Mouse (Mus musculus) stomach, postnatal 0 days (tissue): ENCODE measurements at regions not wholly inside any gene's neighbourhood (a gene's known extent, or its start where the extent isn't known, plus 50 kb on each side); places are given as distances from the start of the nearest gene placed in this dataset.

Experiments used
- ATAC-seq: fragments of 200-750 bp; cut with Nextera tagmentation; 2 replicates; pipeline ENCODE4 v1.8.0; 2017; ENCODE audit not compliant: low FRiP score, low TSS enrichment
- DNase-seq: peaks from one replicate; pipeline ENCODE4 v3.0.0-alpha.2; 2016; ENCODE audit warnings: low spot score
- H3K27ac ChIP-seq: fragments of 300-500 bp; sonication (generic); replicated peaks from 2 replicates; pipeline ENCODE4 v1.5.1; 2014; ENCODE audit warnings: mild to moderate bottlenecking, control low read depth
- H3K27me3 ChIP-seq: fragments of 300-500 bp; sonication (generic); 2 replicates; pipeline ENCODE4 v1.6.1; 2014; ENCODE audit warnings: low read length; ENCODE audit not compliant: control insufficient read depth, insufficient read depth
- H3K36me3 ChIP-seq: fragments of 300-500 bp; sonication (generic); 2 replicates; pipeline ENCODE4 v1.6.1; 2014; ENCODE audit warnings: low read length, mixed read lengths; ENCODE audit not compliant: control insufficient read depth, insufficient read depth
- H3K4me1 ChIP-seq: fragments of 300-500 bp; sonication (generic); replicated peaks from 2 replicates; pipeline ENCODE4 v1.6.1; 2014; ENCODE audit warnings: antibody characterized with exemption; ENCODE audit not compliant: control insufficient read depth, insufficient read depth
- H3K4me2 ChIP-seq: fragments of 300-500 bp; sonication (generic); replicated peaks from 2 replicates; pipeline ENCODE4 v1.6.1; 2014; ENCODE audit warnings: low read depth, mild to moderate bottlenecking, control low read depth, moderate library complexity
- H3K4me3 ChIP-seq: fragments of 300-500 bp; sonication (generic); 2 replicates; pipeline ENCODE4 v1.5.1; 2014; ENCODE audit warnings: low read depth, low read length, control low read depth
- H3K9ac ChIP-seq: fragments of 300-500 bp; sonication (generic); 2 replicates; pipeline ENCODE4 v1.6.1; 2014; ENCODE audit warnings: mild to moderate bottlenecking, low read length, control low read depth, mixed read lengths
- H3K9me3 ChIP-seq: fragments of 300-500 bp; sonication (generic); 2 replicates; pipeline ENCODE4 v1.6.1; 2016; ENCODE audit warnings: low read length; ENCODE audit not compliant: control insufficient read depth
- CTCF ChIP-seq: IDR thresholded peaks from 2 replicates; pipeline ENCODE4 v1.5.1; 2016; ENCODE audit warnings: antibody characterized with exemption, low read depth, mild to moderate bottlenecking, moderate library complexity
- EP300 ChIP-seq: optimal IDR thresholded peaks from 2 replicates; pipeline ENCODE3; 2016; ENCODE audit warnings: antibody characterized with exemption
- WGBS: fragments of 180-500 bp; shearing (Covaris S2); extraction: QIAGEN DNeasy Blood & Tissue Kit; methylation state at CpG from one replicate; pipeline ENCODE4 v1.1.7; 2014; 5-methylcytosine and 5-hydroxymethylcytosine counted together

DNA sequence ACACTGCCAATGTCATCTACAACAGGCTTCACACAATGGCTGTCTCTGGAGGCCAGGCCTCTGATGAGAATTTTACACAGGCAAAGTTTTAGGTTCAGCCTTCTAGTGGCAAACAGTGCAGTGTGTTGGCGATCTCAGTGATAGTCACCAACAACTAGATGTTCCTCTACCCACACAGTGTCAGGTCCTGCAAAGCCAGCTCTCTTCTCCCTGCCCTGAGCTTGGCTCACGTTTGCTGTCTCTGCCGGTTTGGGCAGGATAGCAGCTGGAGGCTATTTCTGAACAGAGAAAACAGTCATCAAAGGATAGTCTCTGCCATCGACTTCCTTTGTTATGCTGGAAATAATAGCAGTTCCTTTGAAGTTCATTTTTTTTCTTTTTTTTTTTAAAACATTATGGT, 74.9 kb upstream of the Dlgap1 start:
- Histone ChIP-seq H3K27me3 (no peaks in the 10 kb centered on the region), H3K9me3 (no peaks in the 10 kb centered on the region), H3K9ac (no peak overlapping the region), H3K4me2 (no peak overlapping the region), H3K4me3 (no peak overlapping the region), H3K36me3 (no peaks in the 10 kb centered on the region), H3K27ac (no peak overlapping the region), H3K4me1 (no peaks in the 10 kb centered on the region)
- ATAC-seq (no peak), DNase-seq (no peak)
- TF ChIP-seq EP300 (no peak), CTCF (no peak)
- 65% methylated on average over 4 of the region's 4 CpGs for WGBS
